Mouse (Mus musculus) neural tube, embryonic 13.5 days (tissue): ENCODE results near the gene Jak1. TPM values are rescaled to one million over a fixed set of nuclear protein-coding genes. Genes with fewer than 3 reads are reported as not detected.

ENCODE experiments used
- ATAC-seq: fragments of 200-750 bp; cut with Nextera tagmentation; 2 replicates; pipeline ENCODE4 v1.8.0; 2017; ENCODE audit warnings: low read depth, mild to moderate bottlenecking, moderate TSS enrichment, moderate library complexity
- H3K27ac ChIP-seq: fragments of 300-500 bp; sonication (generic); replicated peaks from 2 replicates; pipeline ENCODE4 v1.5.1; 2015; ENCODE audit warnings: moderate library complexity, mild to moderate bottlenecking, inconsistent platforms
- H3K27me3 ChIP-seq: fragments of 300-500 bp; sonication (generic); 2 replicates; pipeline ENCODE4 v1.6.1; 2015; ENCODE audit warnings: mild to moderate bottlenecking, inconsistent platforms
- H3K36me3 ChIP-seq: fragments of 300-500 bp; sonication (generic); 2 replicates; pipeline ENCODE4 v1.6.1; 2015; ENCODE audit warnings: mild to moderate bottlenecking, inconsistent platforms
- H3K4me1 ChIP-seq: fragments of 300-500 bp; sonication (generic); replicated peaks from 2 replicates; pipeline ENCODE4 v1.6.1; 2015; ENCODE audit warnings: inconsistent platforms
- H3K4me2 ChIP-seq: fragments of 300-500 bp; sonication (generic); 2 replicates; pipeline ENCODE4 v1.6.1; 2015; ENCODE audit warnings: inconsistent platforms, mild to moderate bottlenecking, moderate library complexity
- H3K4me3 ChIP-seq: fragments of 300-500 bp; sonication (generic); 2 replicates; pipeline ENCODE4 v1.5.1; 2015; ENCODE audit warnings: mild to moderate bottlenecking, inconsistent platforms
- H3K9ac ChIP-seq: fragments of 300-500 bp; sonication (generic); 2 replicates; pipeline ENCODE4 v1.6.1; 2015; ENCODE audit warnings: moderate library complexity, mild to moderate bottlenecking, inconsistent platforms
- H3K9me3 ChIP-seq: fragments of 300-500 bp; sonication (generic); 2 replicates; pipeline ENCODE4 v1.6.1; 2016; ENCODE audit warnings: inconsistent platforms
- WGBS: fragments of 180-500 bp; shearing (Covaris S2); methylation state at CpG from one replicate; pipeline ENCODE4 v1.1.7; 2015; 5-methylcytosine and 5-hydroxymethylcytosine counted together
- polyA plus RNA-seq: library from polyadenylated mRNA; unstranded; fragments of >200 nt; fragmentation: Nextera tagmentation; extraction: Ambion mirVana; gene quantifications from 2 replicates; pipeline ENCODE4 v1.2.1, GENCODE M21; 2015

Gene Jak1
- polyA plus RNA-seq, 1 experiment from 2014 or later = 68.7 TPM

DNA sequence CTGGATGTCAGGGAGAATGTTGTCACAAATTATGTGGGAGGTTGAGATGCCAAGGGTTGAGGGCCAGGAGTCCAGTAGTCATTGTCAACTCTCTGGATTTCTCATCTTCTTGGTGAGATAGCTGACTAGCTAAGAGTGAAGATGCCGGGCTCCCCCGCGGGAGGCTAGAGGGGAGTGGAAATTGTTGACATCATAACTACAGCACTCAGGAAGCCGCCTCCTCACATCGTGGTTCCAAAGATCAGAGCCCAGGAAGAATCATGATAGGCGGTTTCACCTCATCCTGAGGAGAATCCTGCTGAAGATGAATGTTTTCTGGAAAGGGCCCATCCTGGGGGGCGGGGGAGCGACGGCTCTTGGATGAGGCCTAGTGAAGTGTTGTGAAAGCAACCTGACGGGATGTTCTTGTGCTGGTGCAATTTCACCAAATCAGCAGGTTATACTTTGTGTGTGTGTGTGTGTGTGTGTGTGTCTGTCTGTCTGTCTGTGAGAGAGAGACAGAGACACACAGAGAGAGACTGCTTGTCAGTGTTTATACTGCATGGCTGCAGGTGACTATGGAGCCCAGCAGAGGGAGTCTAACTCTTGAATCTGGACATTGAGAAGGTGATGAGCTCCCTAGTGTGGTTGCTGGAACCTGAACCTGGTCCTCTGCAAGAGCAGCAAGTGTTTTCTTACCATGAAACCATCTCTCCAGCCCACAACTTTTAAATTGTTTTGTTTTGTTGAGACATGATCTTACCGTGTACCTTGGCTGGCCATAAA lies 118.0 kb downstream of the Jak1 start:
- no peaks in the 10 kb centered on the region for H3K27me3 ChIP-seq

DNA sequence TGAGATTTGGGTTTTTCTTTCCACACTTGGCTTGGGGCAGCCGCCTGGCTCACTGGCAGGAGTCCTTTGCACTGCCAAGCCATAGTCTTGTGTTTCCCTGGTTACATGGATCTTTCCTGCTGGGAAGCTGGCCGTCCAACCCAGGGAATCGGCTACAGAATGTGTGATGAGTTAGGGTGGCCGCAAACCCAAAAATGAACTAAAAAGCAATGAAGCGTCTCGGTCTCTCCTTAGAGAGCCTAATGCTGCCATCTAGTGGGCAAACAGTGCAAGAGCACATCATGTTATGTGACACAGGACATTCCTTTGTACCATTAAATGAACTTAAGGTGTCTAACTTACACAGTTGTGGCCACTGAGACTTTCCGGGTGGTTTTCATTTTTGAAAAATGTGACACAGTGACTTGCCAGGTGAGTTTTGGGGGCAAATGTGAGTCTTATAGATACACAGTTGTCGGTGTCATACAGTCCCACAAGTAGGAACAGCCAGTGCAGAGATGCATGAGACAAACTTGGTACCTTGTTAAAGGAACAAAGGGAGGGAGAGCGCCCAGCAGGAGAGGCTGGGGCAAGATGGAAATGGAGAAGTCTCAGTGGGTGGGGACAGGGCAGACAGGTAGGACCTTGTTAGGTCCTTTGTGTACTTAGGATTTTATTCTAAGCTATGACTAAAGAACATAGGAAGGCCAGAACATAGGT lies 118.9 kb downstream of the Jak1 start:
- ATAC-seq = peak; percentile 80
- Histone ChIP-seq H3K36me3 (peaks cover 4% of the 10 kb centered on the region; the same call in 1 of the 2 replicates), H3K4me3 (no peak overlapping the region), H3K27me3 (no peaks in the 10 kb centered on the region), H3K4me2 (peak overlapping the region; percentile 38), H3K4me1 (no peaks in the 10 kb centered on the region; the same call in none of the 2 replicates), H3K27ac (no peak overlapping the region), H3K9ac (no peak overlapping the region), H3K9me3 (no peaks in the 10 kb centered on the region)
- WGBS = 25% methylated on average over 9 of the region's 9 CpGs

More for the DNA sequence above, 118.0 kb downstream of the Jak1 start:
- Histone ChIP-seq H3K4me1 (no peaks in the 10 kb centered on the region; the same call in none of the 2 replicates), H3K27ac (no peak overlapping the region), H3K4me2 (no peak overlapping the region), H3K9ac (no peak overlapping the region), H3K36me3 (peaks cover 7% of the 10 kb centered on the region; the same call in 1 of the 2 replicates), H3K9me3 (no peaks in the 10 kb centered on the region), H3K4me3 (no peak overlapping the region)
- WGBS = 91% methylated on average over 11 of the region's 11 CpGs
- no peak for ATAC-seq

DNA sequence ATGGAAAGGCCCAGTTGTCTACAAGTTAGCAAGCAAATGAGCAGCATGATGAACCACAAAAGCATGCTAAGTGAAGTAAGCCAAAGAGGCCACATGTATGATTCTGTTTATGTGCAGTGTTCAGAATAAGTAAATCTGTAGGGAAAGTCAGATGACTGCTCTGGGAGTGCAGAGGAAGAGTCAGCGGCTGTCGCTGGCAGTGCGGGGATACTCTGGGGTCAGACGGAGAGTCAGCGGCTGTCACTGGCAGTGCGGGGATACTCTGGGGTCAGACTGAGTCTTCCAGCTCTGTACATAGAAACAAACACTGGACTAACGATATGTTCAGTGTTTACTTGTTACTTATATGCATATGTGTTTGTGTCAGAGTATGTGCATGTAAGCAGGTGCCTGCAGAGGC lies 120.3 kb downstream of the Jak1 start:
- no peaks in the 10 kb centered on the region for H3K9me3 ChIP-seq
- H3K27me3 ChIP-seq = no peaks in the 10 kb centered on the region
- no peak overlapping the region for H3K27ac ChIP-seq
- no peak overlapping the region for H3K4me2 ChIP-seq
- ATAC-seq = no peak
- H3K9ac ChIP-seq = no peak overlapping the region
- H3K4me1 ChIP-seq = no peaks in the 10 kb centered on the region; the same call in none of the 2 replicates
- H3K36me3 ChIP-seq = no peaks in the 10 kb centered on the region
- no peak overlapping the region for H3K4me3 ChIP-seq
- WGBS = 83% methylated on average over 7 of the region's 7 CpGs

DNA sequence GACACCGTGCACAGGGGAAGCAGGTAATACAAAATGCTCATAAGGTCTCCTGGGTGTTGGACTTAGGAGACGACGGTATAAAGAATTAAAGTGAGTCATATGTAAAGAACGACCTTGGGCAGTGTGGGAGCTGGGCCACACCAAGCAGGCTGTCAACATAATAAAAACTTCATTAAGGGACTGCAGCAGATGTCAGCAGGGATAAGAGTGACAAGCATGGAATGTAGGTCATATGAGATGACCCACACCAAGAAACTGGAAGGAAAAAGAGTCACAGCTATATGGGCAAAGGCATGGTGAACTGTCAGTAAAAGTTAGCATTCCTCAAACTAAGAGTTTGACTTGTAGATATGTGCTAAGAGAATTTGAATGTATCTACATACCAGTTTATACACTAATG lies 120.7 kb downstream of the Jak1 start:
- Histone ChIP-seq H3K27ac (no peak overlapping the region), H3K4me3 (no peak overlapping the region), H3K9me3 (no peaks in the 10 kb centered on the region), H3K4me1 (no peaks in the 10 kb centered on the region; the same call in none of the 2 replicates), H3K36me3 (no peaks in the 10 kb centered on the region), H3K9ac (no peak overlapping the region), H3K4me2 (no peak overlapping the region), H3K27me3 (no peaks in the 10 kb centered on the region)
- WGBS = 71% methylated on average over 4 of the region's 4 CpGs
- no peak for ATAC-seq

DNA sequence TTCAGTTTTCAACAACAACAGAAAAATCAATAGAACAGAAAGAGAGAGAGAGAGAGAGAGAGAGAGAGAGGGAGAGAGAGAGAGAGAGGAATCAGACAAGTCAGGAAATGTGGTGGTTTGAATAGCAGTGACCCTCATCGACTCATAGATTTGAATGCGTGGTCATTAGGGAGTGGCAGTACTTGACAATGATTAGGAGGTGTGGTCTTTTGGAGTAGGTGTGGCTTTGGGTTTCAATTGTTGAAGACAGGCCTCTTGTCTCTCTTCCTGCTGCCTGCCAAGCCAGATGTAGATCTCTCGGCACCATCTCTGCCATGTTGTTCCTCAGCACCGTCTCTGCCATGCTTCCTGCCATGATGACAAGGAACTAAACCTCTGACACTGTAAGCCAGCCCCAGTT lies 121.2 kb downstream of the Jak1 start:
- Histone ChIP-seq H3K4me3 (no peak overlapping the region), H3K9me3 (no peaks in the 10 kb centered on the region), H3K27me3 (no peaks in the 10 kb centered on the region), H3K4me2 (no peak overlapping the region), H3K27ac (no peak overlapping the region), H3K9ac (no peak overlapping the region), H3K4me1 (no peaks in the 10 kb centered on the region; the same call in none of the 2 replicates), H3K36me3 (no peaks in the 10 kb centered on the region)
- ATAC-seq = no peak
- WGBS = 65% methylated on average over 4 of the region's 4 CpGs

DNA sequence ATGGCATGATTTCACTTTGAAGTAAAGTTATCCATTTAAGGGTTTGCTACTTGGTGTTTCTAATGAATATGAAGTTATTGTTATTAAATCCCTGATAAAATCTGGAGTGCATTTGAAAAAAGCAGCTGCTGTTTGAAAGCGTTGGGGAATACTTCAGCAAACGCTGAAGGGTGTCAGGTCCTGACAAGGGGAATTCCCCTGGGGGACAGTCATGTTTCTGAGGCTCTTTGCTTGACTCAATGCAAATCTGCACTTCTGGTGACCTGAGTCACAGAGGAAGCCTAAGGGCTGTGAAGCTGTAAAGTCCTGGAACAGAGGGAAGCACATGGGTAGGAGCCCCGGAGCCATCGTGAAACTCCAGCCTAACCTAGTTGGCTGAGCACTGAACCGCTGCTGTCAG lies 123.3 kb downstream of the Jak1 start:
- Histone ChIP-seq H3K27ac (no peak overlapping the region), H3K9ac (no peak overlapping the region), H3K4me2 (no peak overlapping the region), H3K36me3 (no peaks in the 10 kb centered on the region), H3K9me3 (no peaks in the 10 kb centered on the region), H3K4me3 (no peak overlapping the region), H3K4me1 (no peaks in the 10 kb centered on the region; the same call in none of the 2 replicates), H3K27me3 (no peaks in the 10 kb centered on the region)
- 74% methylated on average over 5 of the region's 5 CpGs for WGBS
- no peak for ATAC-seq

DNA sequence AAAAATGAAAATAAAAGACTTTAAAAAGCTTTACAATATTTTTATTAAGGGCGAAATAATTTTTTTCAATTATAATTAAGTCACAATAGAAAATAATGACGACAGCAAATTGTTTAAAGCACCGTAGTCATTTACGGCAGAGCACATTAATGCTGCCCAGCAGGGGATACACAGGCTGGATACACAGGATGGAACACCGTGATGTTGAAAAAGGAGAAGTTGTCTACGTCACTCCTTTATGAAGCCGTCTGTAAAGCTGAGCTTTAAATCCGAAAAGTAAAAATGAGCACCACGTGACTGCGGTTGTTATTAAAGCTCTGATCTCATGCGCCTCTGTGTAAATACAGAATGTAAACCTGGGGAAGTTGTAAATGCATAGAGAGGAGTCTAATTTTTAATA lies 127.1 kb downstream of the Jak1 start:
- no peaks in the 10 kb centered on the region for H3K4me1 ChIP-seq
- no peaks in the 10 kb centered on the region for H3K9me3 ChIP-seq
- no peak overlapping the region for H3K27ac ChIP-seq
- no peaks in the 10 kb centered on the region for H3K36me3 ChIP-seq
- no peak for ATAC-seq
- H3K27me3 ChIP-seq = no peaks in the 10 kb centered on the region
- H3K4me2 ChIP-seq = no peak overlapping the region
- no peak overlapping the region for H3K9ac ChIP-seq
- no peak overlapping the region for H3K4me3 ChIP-seq
- WGBS = 66% methylated on average over 11 of the region's 11 CpGs

DNA sequence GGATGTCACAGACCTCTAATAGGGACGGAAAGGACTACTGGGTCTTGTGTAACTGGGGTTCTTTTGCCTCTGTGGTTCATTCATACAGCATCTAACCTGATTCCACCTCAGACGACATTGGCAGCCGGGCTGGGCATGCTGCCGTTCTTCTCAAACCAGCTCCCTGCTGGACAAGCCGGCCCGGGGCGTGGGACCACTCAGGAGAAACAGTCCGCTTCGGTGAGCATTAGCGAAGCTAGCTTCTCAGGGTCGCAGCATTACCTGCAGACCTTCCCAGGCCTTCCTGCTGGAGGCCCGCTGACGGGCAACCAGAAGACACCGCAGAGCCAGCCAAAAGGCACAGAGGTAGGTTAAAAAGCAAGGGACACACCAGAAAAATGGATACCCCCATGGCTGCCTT lies 129.2 kb downstream of the Jak1 start:
- no peak overlapping the region for H3K4me2 ChIP-seq
- no peak overlapping the region for H3K4me3 ChIP-seq
- ATAC-seq = no peak
- no peaks in the 10 kb centered on the region for H3K9me3 ChIP-seq
- no peaks in the 10 kb centered on the region for H3K36me3 ChIP-seq
- H3K4me1 ChIP-seq = 0 out of 2 replicates have a peak, but pooled peaks cover 4% of the 10 kb centered on the region
- no peak overlapping the region for H3K9ac ChIP-seq
- WGBS = 91% methylated on average over 14 of the region's 14 CpGs
- no peak overlapping the region for H3K27ac ChIP-seq
- H3K27me3 ChIP-seq = no peaks in the 10 kb centered on the region

DNA sequence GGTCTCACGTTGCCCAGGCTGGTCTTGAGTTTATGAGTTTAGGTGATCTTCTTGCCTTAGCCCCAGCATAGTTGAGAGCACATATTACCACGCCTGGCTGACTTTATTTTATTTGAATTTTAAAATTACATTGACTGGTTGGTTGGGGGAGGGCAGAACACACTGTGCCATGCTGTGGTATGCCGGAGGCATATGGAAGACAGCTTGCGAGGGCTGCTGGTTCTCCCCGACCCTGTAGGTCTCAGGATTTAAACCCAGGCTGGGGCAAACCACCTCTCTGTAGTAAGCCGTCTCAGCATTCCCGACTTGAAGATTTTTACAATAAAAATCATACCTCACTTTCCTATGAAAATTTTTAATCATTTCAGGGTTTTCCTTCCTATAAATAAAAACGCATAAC lies 130.1 kb downstream of the Jak1 start:
- Histone ChIP-seq H3K27me3 (no peaks in the 10 kb centered on the region), H3K4me2 (no peak overlapping the region), H3K9ac (no peak overlapping the region), H3K4me1 (0 out of 2 replicates have a peak, but pooled peaks cover 4% of the 10 kb centered on the region), H3K4me3 (no peak overlapping the region), H3K9me3 (no peaks in the 10 kb centered on the region), H3K27ac (no peak overlapping the region), H3K36me3 (no peaks in the 10 kb centered on the region)
- WGBS = 79% methylated on average over 8 of the region's 8 CpGs
- 0 out of 2 replicates have a peak, but pooled peaks have one; percentile 27 for ATAC-seq

DNA sequence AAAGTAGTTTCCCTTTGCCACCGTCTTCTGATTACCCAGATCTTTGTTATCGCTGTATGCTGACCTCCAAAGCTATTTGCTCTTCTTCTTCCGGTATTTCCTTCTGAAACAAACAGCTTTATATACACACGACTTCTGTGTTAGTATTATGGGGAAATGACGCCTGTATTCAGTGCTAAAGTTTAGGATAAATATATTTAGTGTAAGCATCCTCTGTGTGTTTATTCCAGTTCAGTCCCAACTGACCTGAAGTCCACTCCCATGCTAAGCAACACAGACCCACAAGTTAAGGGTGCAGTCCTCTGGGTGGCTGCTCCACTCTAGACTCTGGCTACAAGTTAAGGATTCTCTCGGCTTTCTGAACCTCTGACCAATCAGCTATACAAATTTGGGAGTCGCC lies 144.1 kb downstream of the Jak1 start:
- WGBS = 92% methylated on average over 7 of the region's 7 CpGs
- H3K36me3 ChIP-seq = peaks cover 10% of the 10 kb centered on the region
- no peak overlapping the region for H3K27ac ChIP-seq
- H3K4me3 ChIP-seq = no peak overlapping the region
- no peak overlapping the region for H3K4me2 ChIP-seq
- no peaks in the 10 kb centered on the region for H3K4me1 ChIP-seq
- H3K9ac ChIP-seq = no peak overlapping the region
- ATAC-seq = no peak
- H3K9me3 ChIP-seq = no peaks in the 10 kb centered on the region
- no peaks in the 10 kb centered on the region for H3K27me3 ChIP-seq

DNA sequence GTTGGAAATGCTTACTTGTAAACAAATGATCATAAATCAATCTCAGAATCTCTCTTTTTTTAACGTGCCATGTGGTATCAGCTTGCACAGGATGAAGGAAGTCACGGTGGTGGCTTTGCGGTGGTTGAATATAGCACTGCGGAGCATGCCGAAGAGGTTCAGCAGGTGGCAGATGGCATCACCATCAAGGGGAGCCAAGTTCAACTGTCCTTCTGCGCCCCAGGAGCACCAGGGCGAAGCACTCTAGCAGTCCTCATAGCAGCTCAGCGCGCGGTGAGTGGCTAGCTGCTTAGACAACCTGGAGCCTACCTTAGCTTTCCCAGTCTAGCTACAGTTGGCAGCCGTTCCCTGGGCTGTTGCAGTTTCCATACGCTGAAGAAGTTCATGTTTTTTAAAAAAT lies 158.0 kb downstream of the Jak1 start:
- H3K4me3 ChIP-seq = no peak overlapping the region
- H3K27me3 ChIP-seq = no peaks in the 10 kb centered on the region
- peaks cover 8% of the 10 kb centered on the region; the same call in 1 of the 2 replicates for H3K9me3 ChIP-seq
- no peak overlapping the region for H3K9ac ChIP-seq
- ATAC-seq = no peak
- H3K4me2 ChIP-seq = no peak overlapping the region
- WGBS = 90% methylated on average over 12 of the region's 12 CpGs
- no peak overlapping the region for H3K27ac ChIP-seq
- H3K36me3 ChIP-seq = peaks cover 27% of the 10 kb centered on the region
- no peaks in the 10 kb centered on the region for H3K4me1 ChIP-seq
